Mouse (Mus musculus) left cerebral cortex, adult 9 months (tissue): Measurements from ENCODE around the gene Aes.
A peak's percentile ranks its signal among the peaks of the same experiment; 100 is the strongest.

Experiments
- DNase-seq, 2 experiments: peaks; one replicate each; pipeline ENCODE4 v3.0.0; 2022; ENCODE audit warnings: low spot score in 2 of 2

Gene Aes

DNA sequence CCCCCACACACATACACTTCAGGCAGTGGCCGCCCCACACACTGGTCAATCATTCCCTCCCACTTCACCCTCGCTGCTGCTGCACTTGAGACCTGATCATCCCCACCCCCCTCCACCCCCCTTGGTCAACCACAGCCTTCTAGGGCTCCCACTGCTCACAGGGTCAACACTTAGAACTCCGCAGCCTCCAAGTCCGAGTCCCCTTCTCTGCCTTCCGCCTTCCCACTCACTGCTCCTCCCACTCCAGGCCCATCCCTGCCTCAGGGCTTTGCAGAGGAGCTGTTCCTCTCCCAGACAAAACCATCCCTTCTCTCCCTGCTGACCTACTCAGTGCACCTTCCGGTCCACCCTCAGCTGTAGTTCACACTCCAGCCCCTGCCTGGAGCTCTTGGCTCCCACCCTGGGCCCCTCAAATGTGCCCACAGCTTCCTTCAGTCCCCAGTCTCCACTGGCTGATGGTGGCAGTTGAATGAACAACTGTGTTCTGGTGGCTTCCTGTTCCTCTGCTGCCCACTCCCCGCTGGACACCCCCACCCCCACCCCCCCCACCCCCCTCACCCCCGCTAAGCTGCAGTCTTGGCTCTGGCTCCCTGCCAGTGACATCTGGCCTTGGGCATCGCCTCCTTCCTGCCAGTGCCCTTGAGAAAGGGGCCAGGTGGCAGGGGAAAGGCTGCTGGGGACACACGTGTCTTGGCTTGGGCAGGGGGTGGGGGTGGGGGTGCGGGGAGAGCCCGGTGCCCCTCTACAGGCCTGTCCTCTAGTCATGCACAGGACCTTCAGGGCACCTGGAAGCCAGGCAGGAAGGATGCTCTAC lies 38.1 kb downstream of the Aes start:
- DNase-seq: no peak

DNA sequence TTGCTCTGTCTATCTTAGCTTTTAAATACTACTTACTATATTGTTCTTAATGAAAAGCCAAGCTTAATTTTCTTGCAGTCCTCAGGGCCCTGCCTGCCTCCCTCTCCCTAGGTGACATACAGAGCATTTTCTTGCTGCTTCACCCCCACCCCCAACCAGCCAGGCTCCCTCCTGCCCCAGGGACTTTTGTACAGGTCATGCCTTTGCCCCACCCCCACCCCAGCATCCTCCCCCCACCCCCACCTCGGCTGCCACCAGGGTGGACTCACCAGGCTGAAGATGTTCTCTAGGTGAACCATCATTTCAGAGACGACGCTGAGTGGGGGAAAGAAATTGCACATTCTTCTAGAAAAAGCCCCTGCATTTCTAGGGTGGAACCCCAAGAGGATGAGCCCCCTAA lies 39.1 kb downstream of the Aes start:
- no peak for DNase-seq

DNA sequence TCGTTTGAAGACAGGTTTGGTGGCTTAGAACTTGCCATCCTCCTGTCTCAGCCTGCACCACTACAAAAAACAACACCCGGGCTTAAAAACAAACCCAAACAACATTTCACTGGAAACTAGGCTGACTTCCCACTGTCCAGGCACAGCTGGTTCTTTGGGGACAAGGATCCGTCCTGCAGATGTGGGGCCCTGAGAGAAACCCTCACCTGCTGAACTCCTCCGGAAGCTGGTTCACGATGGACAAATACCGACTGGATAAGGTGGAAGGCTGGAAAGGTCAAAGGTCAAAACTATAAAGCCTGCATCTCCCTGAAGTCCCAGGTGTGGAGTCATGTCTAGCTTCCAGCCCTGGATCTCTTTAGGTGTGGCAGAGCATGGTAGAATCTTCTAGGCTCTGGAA lies 39.6 kb downstream of the Aes start:
- DNase-seq: no peak

DNA sequence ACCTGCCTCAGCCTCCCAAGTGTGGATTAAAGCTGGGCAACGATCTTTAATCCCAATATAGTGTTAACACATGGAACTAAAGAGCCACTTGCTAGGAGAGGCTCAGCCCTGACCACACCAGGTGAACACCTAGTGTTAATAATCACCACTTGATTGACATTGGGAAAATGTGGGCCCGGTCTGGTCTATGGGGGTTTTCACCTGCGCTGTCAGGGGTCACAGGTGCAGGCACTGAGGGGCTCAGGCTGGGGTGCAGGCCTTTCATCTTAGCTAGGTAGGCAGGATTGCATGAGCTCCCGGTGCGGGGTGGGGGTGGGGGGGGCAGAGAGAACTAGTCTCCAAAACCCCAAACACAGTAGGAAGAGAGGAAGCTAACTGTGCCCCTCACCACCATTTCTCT lies 40.3 kb downstream of the Aes start:
- no peak for DNase-seq

DNA sequence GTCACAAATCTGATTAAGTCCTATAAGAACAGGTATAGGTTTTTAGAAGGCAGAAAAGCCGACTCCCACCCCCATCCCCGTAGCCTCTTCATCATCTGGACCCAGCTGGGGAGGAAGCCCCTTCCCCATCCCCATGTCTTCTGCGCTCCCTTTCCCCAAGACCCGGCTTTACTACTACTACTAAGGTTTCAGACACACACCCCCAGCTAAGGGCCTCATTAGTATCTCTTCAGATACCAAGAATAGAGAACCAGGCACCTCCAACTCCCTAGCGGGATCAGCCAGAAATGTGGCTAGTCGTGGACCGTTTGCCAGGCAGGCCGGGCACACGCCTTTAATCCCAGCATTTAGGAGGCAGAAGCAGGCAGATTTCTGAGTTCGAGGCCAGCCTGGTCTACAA lies 40.8 kb downstream of the Aes start:
- DNase-seq: no peak

DNA sequence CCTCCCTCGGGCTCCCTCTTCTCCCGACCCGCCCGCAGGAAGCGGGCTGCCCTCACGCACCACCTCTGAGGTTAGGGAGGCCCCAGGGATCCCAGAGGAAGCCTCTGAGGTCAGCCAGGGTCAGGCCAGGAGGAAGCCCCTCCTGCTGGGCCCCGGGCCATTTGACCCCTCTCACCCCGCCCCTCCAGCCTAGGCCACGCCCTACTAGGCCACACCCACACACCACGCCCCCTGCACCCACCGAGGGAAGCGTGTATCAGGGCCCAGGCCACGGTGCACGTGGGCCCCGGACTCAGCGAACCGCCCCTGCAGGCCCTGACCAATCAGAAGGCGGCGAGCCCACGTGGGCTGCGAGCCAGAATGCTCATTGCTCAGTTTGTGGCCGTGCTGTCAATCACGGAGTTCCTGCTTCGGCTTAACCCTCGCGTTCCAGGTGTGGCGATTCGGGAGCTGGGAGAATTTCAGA lies 41.5 kb downstream of the Aes start, which contains the start of gene Tle6:
Gene Tle6 (minus strand): TSS at position 336 of the 466 bp plus-strand sequence.
- peak; percentile 86 to 95 for DNase-seq

DNA sequence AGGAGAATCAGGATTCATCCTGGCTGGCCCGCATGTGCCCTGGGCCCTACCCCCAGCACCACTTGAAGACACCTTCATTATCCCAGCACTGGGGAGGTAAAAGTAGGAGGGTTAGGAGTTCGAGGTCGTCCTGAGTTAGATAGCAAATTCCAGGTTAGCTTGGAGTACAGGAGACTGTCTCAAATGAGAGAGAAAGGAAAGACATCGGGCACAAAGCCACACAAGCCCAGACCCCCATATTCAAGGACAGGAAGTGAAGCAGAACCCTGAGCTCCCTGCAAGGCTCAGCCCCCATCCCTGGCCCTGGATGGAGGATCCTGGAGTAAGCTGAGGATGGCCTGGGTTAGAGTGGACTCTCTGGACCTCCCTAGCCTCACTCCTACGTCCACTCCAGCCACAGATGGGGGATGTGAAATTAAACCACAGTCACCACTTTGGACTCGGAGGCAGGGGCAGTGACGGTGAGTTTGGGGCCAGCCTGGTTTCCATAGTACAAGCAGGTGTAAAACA lies 42.2 kb downstream of the Aes start:
- DNase-seq: no peak

DNA sequence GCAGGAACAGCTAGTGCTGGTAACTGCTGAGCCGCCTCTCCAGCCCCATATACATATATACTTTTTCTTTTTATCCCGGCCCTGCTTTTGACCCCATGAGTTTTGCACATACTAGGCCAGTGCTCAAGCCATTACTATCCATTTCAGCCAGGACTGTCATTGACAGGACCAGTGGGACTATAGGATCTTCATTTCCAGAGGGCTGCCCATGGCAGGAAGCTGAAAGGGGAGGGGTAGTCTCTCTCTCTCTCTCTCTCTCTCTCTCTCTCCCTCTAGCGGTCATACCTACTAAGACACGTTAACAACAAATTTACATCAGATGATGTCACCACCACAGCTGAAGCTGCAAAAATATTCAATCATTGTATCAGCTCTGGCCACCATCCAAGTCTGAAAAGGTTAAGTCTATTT lies 43.5 kb downstream of the Aes start:
- peak in 1 of 2 experiments; percentile 37 for DNase-seq

DNA sequence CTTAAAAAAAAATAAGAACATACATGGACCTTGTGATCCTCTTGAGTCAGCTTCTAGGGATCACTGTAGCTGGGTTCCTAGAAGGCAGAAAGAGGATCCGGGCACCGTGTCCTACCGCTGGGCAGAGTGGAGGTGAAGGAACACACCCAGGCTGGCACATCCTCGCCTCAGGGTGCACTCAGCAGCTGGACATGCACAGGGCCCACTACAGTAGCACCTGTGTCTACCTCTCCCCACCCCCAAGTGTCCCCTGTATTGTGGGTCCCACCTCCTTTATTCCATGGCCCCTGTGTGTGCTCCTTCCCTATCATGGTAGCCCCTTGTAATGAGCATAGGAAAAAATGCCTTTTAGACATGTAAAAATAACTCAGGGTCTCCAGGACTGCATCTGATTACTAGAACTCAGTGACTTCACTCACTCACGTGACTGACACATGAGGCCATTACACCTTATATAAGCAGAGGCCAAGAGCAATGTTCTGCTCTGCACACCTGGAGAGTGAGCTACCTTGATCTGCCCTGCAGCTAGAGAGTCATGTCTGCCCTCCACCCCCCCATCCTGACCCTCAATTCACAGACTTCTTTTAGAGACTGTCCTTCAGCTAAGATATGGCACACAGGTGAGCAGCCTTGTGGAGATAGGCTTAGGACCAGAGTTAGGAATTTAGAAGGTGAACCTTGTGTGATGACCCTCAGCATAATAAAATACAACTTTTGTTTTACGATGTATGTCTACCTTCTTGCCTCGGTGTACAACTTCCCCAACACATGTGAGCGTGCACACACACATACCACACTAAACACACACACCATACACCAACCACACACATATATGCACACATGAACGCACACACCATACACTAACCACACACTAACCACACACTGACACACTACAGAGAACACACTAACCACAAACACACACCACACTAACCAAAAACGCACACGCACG lies 45.0 kb downstream of the Aes start:
- DNase-seq: no peak

DNA sequence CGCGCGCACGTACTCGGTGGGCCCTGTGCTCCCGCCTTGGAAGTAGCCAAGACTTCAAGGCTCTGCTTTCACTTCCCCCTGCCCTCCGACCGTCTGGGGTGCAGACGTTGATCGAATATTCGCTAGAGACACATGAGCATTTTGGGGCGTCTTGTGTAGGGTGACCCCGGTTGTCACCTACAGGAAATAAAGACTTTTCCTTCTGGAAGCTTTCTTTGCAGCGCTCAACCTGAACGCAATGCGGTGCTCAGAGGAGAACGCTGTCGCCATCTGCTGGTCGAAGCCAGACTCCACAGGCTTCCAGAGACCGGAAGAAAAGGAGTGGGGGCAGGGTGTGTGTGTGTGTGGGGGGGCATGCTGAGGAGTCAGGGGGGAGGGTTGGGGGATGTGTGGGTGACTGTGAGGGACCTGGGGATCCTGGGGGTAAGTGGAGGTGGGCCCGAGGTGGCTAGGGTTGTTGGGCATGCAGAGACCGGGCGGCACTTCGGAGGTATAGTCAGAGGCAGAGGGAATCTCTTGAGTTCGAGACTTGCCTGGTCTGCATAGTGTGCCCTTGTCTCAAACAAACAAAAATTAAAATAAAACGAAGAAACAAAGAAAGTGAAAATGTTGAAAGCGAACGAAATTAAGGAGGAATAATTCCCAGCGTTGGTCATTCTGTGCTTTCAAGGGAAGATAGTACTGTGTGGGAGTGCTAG lies 45.8 kb downstream of the Aes start:
- DNase-seq: peak in 1 of 2 experiments; percentile 90

DNA sequence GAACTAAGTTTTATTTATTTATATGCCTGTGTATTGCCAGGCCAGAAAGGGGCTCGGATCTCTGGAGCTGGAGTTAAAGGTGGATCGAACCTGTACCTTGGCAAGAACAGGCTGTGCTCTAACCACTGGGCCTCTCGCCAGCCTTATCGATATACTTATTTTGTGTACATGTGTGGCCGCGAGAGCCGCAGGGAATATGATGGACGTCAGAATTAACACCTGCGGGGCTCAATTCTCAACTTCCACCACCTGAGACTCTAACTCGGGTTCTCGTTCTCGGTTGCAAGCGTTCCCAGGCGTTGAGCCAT lies 46.3 kb downstream of the Aes start:
- no peak for DNase-seq

DNA sequence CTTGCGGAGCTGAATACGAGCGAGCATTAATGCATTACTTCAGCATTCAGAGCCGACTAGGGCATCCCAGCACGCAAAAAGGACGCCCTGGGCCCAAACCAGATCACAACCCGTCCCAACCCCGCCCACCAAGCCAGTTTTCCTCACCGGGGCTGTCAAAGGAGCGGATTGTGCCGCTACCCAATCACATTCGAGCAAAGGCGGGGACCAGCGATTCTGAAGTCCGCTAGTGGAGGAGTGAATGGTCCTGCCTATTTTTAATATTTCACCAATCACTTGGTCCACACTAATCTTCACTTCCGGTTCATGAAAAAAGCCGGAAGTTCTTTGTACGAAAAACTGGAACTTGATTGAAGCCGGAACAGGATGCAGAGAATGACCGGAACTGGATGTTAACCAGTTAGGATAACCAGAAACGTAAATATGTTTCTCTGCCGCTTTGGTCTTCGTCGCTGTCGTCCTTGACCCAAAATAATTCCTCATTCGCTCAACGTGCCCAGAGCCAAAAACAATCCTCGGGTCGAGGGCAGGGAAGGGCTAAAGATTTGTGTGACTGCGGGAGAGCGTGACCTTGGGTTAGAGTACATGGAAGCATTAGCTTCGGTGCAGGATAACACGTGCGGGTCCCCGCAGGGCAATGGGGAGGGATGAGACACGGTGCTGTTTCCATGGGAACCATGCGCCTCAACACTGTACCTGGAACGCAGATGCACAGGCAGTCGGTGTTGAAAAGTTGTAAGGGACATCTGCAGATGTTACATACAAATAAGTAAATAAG lies 46.9 kb downstream of the Aes start, which contains the start of gene BC025920:
Gene BC025920 (plus strand): TSS at position 297 of the 778 bp plus-strand sequence.
- peak; percentile 96 to 97 for DNase-seq

DNA sequence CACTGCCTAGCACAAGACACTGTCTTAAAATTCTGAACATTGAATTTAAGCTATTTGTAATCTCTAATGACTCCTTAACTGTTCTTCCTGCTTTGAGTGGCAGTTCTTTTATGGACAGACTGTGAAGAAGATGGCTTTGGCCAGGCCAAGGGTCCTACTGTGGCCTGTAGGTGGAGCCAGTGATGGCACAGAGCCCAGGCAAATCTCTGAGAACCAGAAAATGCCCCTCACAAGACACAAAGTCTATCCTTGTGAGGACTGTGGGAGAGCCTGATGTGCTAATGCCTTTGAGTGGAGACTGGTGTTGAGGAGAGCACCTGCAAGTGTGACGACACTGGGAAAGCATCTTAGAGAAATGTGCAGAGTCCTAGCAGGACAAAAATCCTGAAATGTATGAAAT lies 49.0 kb downstream of the Aes start:
- DNase-seq: no peak

DNA sequence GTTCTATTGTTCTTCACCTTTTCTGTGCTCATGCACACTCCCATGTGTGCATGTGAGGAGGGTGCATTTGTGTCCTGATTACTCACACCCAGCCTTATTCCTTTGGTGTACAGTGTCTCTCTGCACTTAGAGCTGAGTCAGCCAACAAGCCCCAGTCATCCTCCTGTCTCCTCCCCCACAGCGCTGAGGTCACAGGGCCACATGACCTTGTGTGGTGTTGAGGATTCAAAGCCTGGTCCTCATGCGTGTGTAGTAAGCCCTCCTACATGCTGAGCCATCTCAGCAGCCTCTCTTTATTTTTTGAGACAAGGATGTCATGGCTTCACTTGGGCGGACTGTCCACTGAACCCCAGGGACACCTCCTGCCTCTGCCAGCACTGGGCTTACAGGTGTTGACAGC lies 53.5 kb downstream of the Aes start:
- no peak for DNase-seq

DNA sequence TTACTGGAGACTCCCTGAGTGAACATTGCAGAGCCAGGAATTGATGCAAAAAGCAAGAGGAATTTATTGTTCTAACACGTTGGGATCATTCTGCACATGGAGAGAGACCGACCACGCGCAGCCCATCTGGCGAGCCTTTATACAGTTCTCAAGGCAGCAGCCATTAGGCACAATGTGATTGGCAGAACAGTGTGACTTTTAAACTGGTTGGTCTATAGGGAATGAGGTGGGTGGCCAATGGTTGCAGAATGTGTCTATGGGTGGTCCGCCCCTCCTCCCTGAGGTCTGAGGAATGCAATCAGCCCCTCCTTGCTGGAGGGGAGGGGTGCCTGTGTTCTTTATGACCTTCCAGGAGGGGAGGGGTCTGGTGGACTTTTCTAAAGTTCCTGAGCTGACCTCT lies 56.2 kb downstream of the Aes start:
- no peak for DNase-seq
